In the genomic region with DNA sequence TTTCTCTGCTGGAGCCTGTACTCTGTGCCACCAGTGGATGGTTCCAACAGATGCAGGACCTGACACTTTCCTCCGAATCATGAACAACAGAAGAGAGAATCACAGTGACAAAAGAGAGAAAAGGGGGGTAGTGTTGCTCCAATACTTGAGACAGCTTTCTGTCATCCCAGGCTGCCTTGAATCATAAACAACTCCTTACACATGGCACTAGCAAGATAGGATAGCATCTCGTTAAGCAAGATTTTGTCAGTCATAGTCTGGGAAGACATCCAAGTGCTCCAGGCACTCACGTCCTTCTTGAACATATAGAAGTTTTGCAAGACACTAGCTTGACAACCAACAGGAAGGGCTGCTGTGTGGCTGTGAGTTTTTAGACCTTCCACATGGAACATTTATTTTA, we compare ENCODE assay signal across 26 mouse cellular contexts. TPM values are rescaled to one million over a fixed set of nuclear protein-coding genes. Genes with fewer than 3 reads are reported as not detected.
DNase-seq lines count a peak whose midpoint lies in the region; ATAC-seq lines count a peak whose summit lies in the region.
"Had no signal": no experiment of that assay in that cellular context is flagged by ENCODE, and none has a peak within 500 bp of the region (broad histone marks: within the 10 kb centered on the region; RNA-seq: fewer than 3 reads in every experiment).

No protein-coding gene starts in this region.

- H3K4me3 ChIP-seq in embryonic facial prominence, embryonic 14.5 days (ENCODE audit: low read depth, low read length) = no peak overlapping the region
- no peak overlapping the region for H3K4me3 ChIP-seq in embryonic facial prominence, embryonic 10.5 days
- H3K4me3 ChIP-seq: embryonic facial prominence, embryonic 13.5 days; hindbrain, embryonic 13.5 days had no signal

- H3K27ac ChIP-seq in embryonic facial prominence, embryonic 14.5 days (replicated peaks; ENCODE audit: low read depth, low read length) = no peak overlapping the region
- H3K27ac ChIP-seq in embryonic facial prominence, embryonic 10.5 days (replicated peaks) = no peak overlapping the region
- H3K27ac ChIP-seq: embryonic facial prominence, embryonic 13.5 days; hindbrain, embryonic 13.5 days had no signal

- H3K4me2 ChIP-seq in embryonic facial prominence, embryonic 14.5 days (ENCODE audit: low read depth, low read length) = no peak overlapping the region
- H3K4me2 ChIP-seq: embryonic facial prominence, embryonic 13.5 days; heart, embryonic 11.5 days; hindbrain, embryonic 13.5 days had no signal

- H3K36me3 ChIP-seq in embryonic facial prominence, embryonic 14.5 days (ENCODE audit: control insufficient read depth, insufficient read depth, low read length) = no peaks in the 10 kb centered on the region
- H3K36me3 ChIP-seq in embryonic facial prominence, embryonic 10.5 days (replicated peaks) = no peaks in the 10 kb centered on the region
- H3K36me3 ChIP-seq: embryonic facial prominence, embryonic 13.5 days; G1E; hindbrain, embryonic 13.5 days had no signal

- DNase-seq in embryonic facial prominence, embryonic 14.5 days (ENCODE audit: low spot score) = peak; percentile 67
- no peak for DNase-seq in embryonic facial prominence, embryonic 10.5 days (ENCODE audit: low spot score)
- DNase-seq in heart, adult 11 months = peak; percentile 27
- no peak for DNase-seq in heart, postnatal 10 days
- peak; percentile 5 for DNase-seq in lung, postnatal 10 days
- DNase-seq in lung, postnatal 14 days = no peak
- DNase-seq in gonadal fat pad, adult 2 months (ENCODE audit: low read depth) = peak; percentile 98
- no peak for DNase-seq in cerebellum, postnatal 25 days
- DNase-seq: cerebellum, adult 9-11 months; heart, postnatal 14 days; kidney, adult 2 months; kidney, postnatal 10 days; layer of hippocampus, postnatal 36 days had no signal

- 51% methylated on average over 3 of the region's 3 CpGs for WGBS in embryonic facial prominence, embryonic 14.5 days
- whole genome bisulfite sequencing in embryonic facial prominence, embryonic 10.5 days = 83% methylated on average over 3 of the region's 3 CpGs

- intact Hi-C loops in heart, postnatal 10 days (cut with DNase I) = no loop called here

- H3K27me3 ChIP-seq in embryonic facial prominence, embryonic 14.5 days (replicated peaks; ENCODE audit: control insufficient read depth, insufficient read depth, low read length) = no peaks in the 10 kb centered on the region
- H3K27me3 ChIP-seq in embryonic facial prominence, embryonic 10.5 days (replicated peaks; ENCODE audit: low read depth, poor library complexity, severe bottlenecking) = no peaks in the 10 kb centered on the region
- H3K27me3 ChIP-seq: embryonic facial prominence, embryonic 13.5 days; hindbrain, embryonic 13.5 days had no signal

- no peak overlapping the region for H3K9ac ChIP-seq in embryonic facial prominence, embryonic 14.5 days (ENCODE audit: low read depth, low read length)
- H3K9ac ChIP-seq: embryonic facial prominence, embryonic 13.5 days; hindbrain, embryonic 13.5 days had no signal

- no peak for ATAC-seq in embryonic facial prominence, embryonic 14.5 days (ENCODE audit: low read depth)
- ATAC-seq: inflammation-experienced regulatory T-cells, adult 6 months; midbrain, embryonic 16.5 days had no signal

- no peaks in the 10 kb centered on the region for H3K4me1 ChIP-seq in embryonic facial prominence, embryonic 14.5 days (ENCODE audit: control insufficient read depth, insufficient read depth, low read length)
- H3K4me1 ChIP-seq in embryonic facial prominence, embryonic 10.5 days = no peaks in the 10 kb centered on the region

- no peaks in the 10 kb centered on the region for H3K9me3 ChIP-seq in embryonic facial prominence, embryonic 14.5 days (ENCODE audit: control insufficient read depth, low read length)
- H3K9me3 ChIP-seq in embryonic facial prominence, embryonic 10.5 days = no peaks in the 10 kb centered on the region
- H3K9me3 ChIP-seq: embryonic facial prominence, embryonic 13.5 days; G1E; hindbrain, embryonic 13.5 days had no signal

RNA-seq across cellular contexts. Expression of gene Casp14, which starts 8.9 kb away (rescaled TPM):
- polyA plus RNA-seq in embryonic facial prominence, embryonic 14.5 days (2014; fragmentation: Nextera tagmentation; extraction: Ambion mirVana) = 3.6 and 4.7 TPM in 2 replicates
- polyA plus RNA-seq in embryonic facial prominence, embryonic 10.5 days (2016; fragmentation: Nextera tagmentation; extraction: Ambion mirVana) = not detected in 2 replicates
- not detected for total RNA-seq in heart, postnatal 10 days (2021)
- 0.11 TPM in 1 of 2 replicates, not detected in the other for polyA plus RNA-seq in gonadal fat pad, adult 2 months (2012; rRNA removed)
- total RNA-seq: G1E; gastrocnemius, postnatal 4 days; heart, postnatal 14 days; layer of hippocampus, adult 18-20 months; layer of hippocampus, postnatal 36 days; left cerebral cortex, postnatal 36 days; liver, adult 2 months; neutrophil, adult 5-6 weeks had no signal
- polyA plus RNA-seq: G1E; heart, embryonic 11.5 days; hindbrain, embryonic 13.5 days; inflammation-experienced regulatory T-cells, adult 6 months; kidney, adult 2 months; liver, adult 2 months; midbrain, embryonic 16.5 days had no signal

RNA-seq across cellular contexts. Expression of gene Ccdc105, which starts 25.8 kb away (rescaled TPM):
- polyA plus RNA-seq in embryonic facial prominence, embryonic 14.5 days (2014; fragmentation: Nextera tagmentation; extraction: Ambion mirVana) = 0.10 TPM in 1 of 2 replicates, not detected in the other
- polyA plus RNA-seq in embryonic facial prominence, embryonic 10.5 days (2016; fragmentation: Nextera tagmentation; extraction: Ambion mirVana) = 0.13 and 0.16 TPM in 2 replicates
- not detected for total RNA-seq in heart, postnatal 10 days (2021)
- polyA plus RNA-seq in gonadal fat pad, adult 2 months (2012; rRNA removed) = 0.05 and 0.39 TPM in 2 replicates
- total RNA-seq: G1E; gastrocnemius, postnatal 4 days; heart, postnatal 14 days; liver, adult 2 months; neutrophil, adult 5-6 weeks had no signal
- polyA plus RNA-seq: G1E; inflammation-experienced regulatory T-cells, adult 6 months; kidney, adult 2 months; liver, adult 2 months; stomach, embryonic 16.5 days; thymus, postnatal 0 days had no signal

RNA-seq across cellular contexts. Expression of gene Slc1a6, which starts 53.3 kb away (rescaled TPM):
- polyA plus RNA-seq in embryonic facial prominence, embryonic 14.5 days (2014; fragmentation: Nextera tagmentation; extraction: Ambion mirVana) = 0.68 and 0.70 TPM in 2 replicates
- polyA plus RNA-seq in embryonic facial prominence, embryonic 10.5 days (2016; fragmentation: Nextera tagmentation; extraction: Ambion mirVana) = 1.2 and 1.4 TPM in 2 replicates
- under 1 TPM in 1 of 2 experiments, not detected in 1; 0.34 TPM for total RNA-seq in heart, postnatal 10 days (2021)
- 0.27 and 0.38 TPM in 2 replicates for polyA plus RNA-seq in gonadal fat pad, adult 2 months (2012; rRNA removed)
- total RNA-seq: neutrophil, adult 5-6 weeks had no signal
- polyA plus RNA-seq: G1E; inflammation-experienced regulatory T-cells, adult 6 months had no signal

Comparison
In these comparisons a context has a peak if more than half of its experiments do, and no peak if none do; other contexts are left out.
1. DNase-seq: peak in embryonic facial prominence, embryonic 14.5 days (single experiment), heart, adult 11 months (single experiment), lung, postnatal 10 days (single experiment) and gonadal fat pad, adult 2 months (single experiment); none in embryonic facial prominence, embryonic 10.5 days (single experiment), heart, postnatal 10 days (0 of 2), lung, postnatal 14 days (single experiment) and cerebellum, postnatal 25 days (0 of 2).